Mouse (Mus musculus) left cerebral cortex, adult 2 months (tissue): ENCODE data around the gene Stk25. TPM values are rescaled to one million over a fixed set of nuclear protein-coding genes. Genes with fewer than 3 reads are reported as not detected.

Experiments
- DNase-seq, 2 experiments: peaks; one replicate each; pipeline ENCODE4 v3.0.0; 2021 to 2022; ENCODE audit warnings: low spot score in 2 of 2, mixed read lengths in 1 of 2; ENCODE audit errors: extremely low spot score in 1 of 2
- H3K27ac ChIP-seq: fragments of 200-600 bp; 2 replicates; pipeline ENCODE4 v1.8.1; 2022
- H3K4me3 ChIP-seq: fragments of 200-600 bp; 2 replicates; pipeline ENCODE4 v1.8.1; 2022
- CTCF ChIP-seq: fragments of 200-600 bp; IDR thresholded peaks from 2 replicates; pipeline ENCODE4 v1.8.1; 2022; ENCODE audit warnings: antibody characterized with exemption, mild to moderate bottlenecking, moderate library complexity
- intact Hi-C: fragments of 180-260 bp; cut with DNase I; formaldehyde crosslinking; loops from one replicate; pipeline ENCODE4 v1.15.1; 2025
- total RNA-seq, 2 experiments: library from RNA; stranded (reverse); gene quantifications; 2 replicates each; pipeline ENCODE4 v1.2.3; 2021

Stk25 gene
- total RNA-seq, 2 experiments from 2014 or later = 360 to 388 TPM

- no peak for TF ChIP-seq CTCF
- intact Hi-C loops = loop anchor here (2.0 to 5.0 kb wide), 4 partner anchors 64 to 168 kb away; partner anchors contain the start of genes Farp2 and Ing5
- DNase-seq = peak; percentile 39 to 49
Observed at GRCm38 (mm10) chr1:93634481-93634891, 24.0 kb downstream of the Stk25 start.

GRCm38 (mm10) chr1:93632723-93633122 is 25.7 kb downstream of the Stk25 start:
- no peak for TF ChIP-seq CTCF
- Histone ChIP-seq H3K27ac (no peak overlapping the region), H3K4me3 (no peak overlapping the region)
- intact Hi-C loops = loop anchor here (5.0 kb wide), 1 partner anchor 120 kb away; the partner anchor contains the start of gene Farp2
- DNase-seq = no peak

More at GRCm38 (mm10) chr1:93634481-93634891, 24.0 kb downstream of the Stk25 start:
- peak overlapping the region; percentile 92 for H3K4me3 ChIP-seq
- H3K27ac ChIP-seq = peak overlapping the region; percentile 97

GRCm38 (mm10) chr1:93630796-93631195 is 27.7 kb downstream of the Stk25 start:
- intact Hi-C loops = loop anchor here (5.0 kb wide), 1 partner anchor 118 kb away; the partner anchor contains the start of gene Farp2
- no peak overlapping the region for H3K27ac ChIP-seq
- TF ChIP-seq CTCF = no peak
- no peak for DNase-seq
- no peak overlapping the region for H3K4me3 ChIP-seq

- intact Hi-C loops = no loop called here
- no peak for TF ChIP-seq CTCF
- DNase-seq = no peak
- Histone ChIP-seq H3K27ac (no peak overlapping the region), H3K4me3 (no peak overlapping the region)
Observed at GRCm38 (mm10) chr1:93624502-93624901, 34.0 kb downstream of the Stk25 start.

GRCm38 (mm10) chr1:93618948-93619347 is 39.5 kb downstream of the Stk25 start:
- intact Hi-C loops = no loop called here
- no peak for DNase-seq
- Histone ChIP-seq H3K4me3 (no peak overlapping the region), H3K27ac (no peak overlapping the region)
- TF ChIP-seq CTCF = no peak

GRCm38 (mm10) chr1:93618059-93618748 is 40.3 kb downstream of the Stk25 start:
- Histone ChIP-seq H3K27ac (no peak overlapping the region), H3K4me3 (no peak overlapping the region)
- intact Hi-C loops = no loop called here
- TF ChIP-seq CTCF = no peak
- DNase-seq = no peak

- H3K4me3 ChIP-seq = no peak overlapping the region
- H3K27ac ChIP-seq = no peak overlapping the region; the same call in 1 of the 2 replicates
- intact Hi-C loops = no loop called here
- no peak for TF ChIP-seq CTCF
- no peak for DNase-seq
Observed at GRCm38 (mm10) chr1:93609762-93610161, 48.7 kb downstream of the Stk25 start.

GRCm38 (mm10) chr1:93608696-93609245 is 49.7 kb downstream of the Stk25 start:
- intact Hi-C loops = no loop called here
- no peak for DNase-seq
- no peak for TF ChIP-seq CTCF
- Histone ChIP-seq H3K27ac (no peak overlapping the region), H3K4me3 (no peak overlapping the region)

GRCm38 (mm10) chr1:93607090-93608083 is 51.1 kb downstream of the Stk25 start:
- no peak for DNase-seq
- Histone ChIP-seq H3K4me3 (no peak overlapping the region), H3K27ac (no peak overlapping the region)
- intact Hi-C loops = no loop called here
- no peak; the same call in 1 of the 2 replicates for TF ChIP-seq CTCF

GRCm38 (mm10) chr1:93603921-93604320 is 54.5 kb downstream of the Stk25 start:
- no peak for DNase-seq

GRCm38 (mm10) chr1:93602911-93603310 is 55.5 kb downstream of the Stk25 start:
- no peak for TF ChIP-seq CTCF
- intact Hi-C loops = no loop called here
- no peak overlapping the region for H3K27ac ChIP-seq

More at GRCm38 (mm10) chr1:93603921-93604320, 54.5 kb downstream of the Stk25 start:
- intact Hi-C loops = no loop called here
- Histone ChIP-seq H3K4me3 (no peak overlapping the region), H3K27ac (no peak overlapping the region)
- no peak for TF ChIP-seq CTCF

More at GRCm38 (mm10) chr1:93602911-93603310, 55.5 kb downstream of the Stk25 start:
- no peak for DNase-seq
- no peak overlapping the region for H3K4me3 ChIP-seq
